Mouse (Mus musculus): Measurements from ENCODE around the gene Hoxd11.
A peak's percentile ranks its signal among the peaks of the same experiment; 100 is the strongest.

Hoxd11 gene

DNA sequence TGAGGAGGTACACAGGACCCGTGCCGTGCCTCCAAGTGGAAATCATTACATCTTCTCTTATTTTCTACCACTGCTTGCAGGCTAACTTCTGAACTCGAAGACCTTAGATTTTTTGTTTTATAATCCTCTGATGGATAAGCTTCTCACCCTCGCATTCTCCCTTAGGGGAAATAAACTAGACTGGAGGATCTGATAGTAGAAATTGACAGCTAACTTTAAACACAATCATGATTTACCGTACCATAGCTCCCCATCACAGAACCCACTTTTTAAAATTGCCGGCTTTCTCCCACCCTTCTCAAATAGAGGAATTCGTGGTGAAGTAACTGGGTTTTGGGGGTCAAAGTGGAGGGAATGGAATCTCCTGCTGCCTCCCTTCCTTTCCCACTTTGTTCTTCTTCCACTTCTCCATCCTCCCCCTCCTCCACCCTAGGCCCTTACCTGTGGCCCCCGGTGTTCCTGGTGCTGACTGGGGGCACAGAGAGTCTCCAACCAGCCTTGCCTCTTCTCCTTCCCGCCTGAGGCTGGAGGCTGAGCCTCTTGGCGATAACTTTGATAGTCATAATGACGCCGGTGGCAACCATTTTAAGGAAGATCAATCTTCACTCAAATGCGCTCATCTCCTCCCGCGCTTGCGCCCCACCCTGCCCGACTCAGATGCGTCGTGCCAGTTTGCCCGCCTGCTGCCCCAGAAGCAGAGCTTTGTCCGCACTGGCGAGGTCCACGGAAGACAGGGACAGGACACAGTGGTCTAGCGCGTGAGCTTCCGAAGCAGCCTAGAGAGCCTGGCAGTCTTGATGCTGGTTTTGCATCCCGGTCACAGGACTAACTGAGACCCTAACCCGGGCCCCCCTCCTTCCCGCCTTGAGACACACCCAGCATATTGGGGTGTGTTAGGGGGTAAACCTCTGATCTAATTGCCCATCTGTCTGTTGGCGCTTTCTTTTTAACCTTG lies 18.7 kb upstream of the Hoxd11 start:
- TF ChIP-seq NANOG (IDR thresholded peaks at IDR 0.05; ENCODE audit: borderline replicate concordance, low read length) (no peak), POU5F1 (IDR thresholded peaks at IDR 0.05; ENCODE audit: borderline replicate concordance, low read length) (no peak), CTCF (conservative IDR thresholded peaks at IDR 0.05; ENCODE audit: low read length) (no peak)
- H3K4me1 ChIP-seq (replicated peaks; ENCODE audit: low read depth, low read length): peaks cover 40% of the 10 kb centered on the region
- H3K4me3 ChIP-seq (replicated peaks; ENCODE audit: low read length): no peak overlapping the region
- H3K27me3 ChIP-seq (ENCODE audit: insufficient read depth, low read length): peaks cover 96% of the 10 kb centered on the region
- H3K9me3 ChIP-seq (ENCODE audit: low read length): no peaks in the 10 kb centered on the region
- H3K36me3 ChIP-seq (ENCODE audit: insufficient read depth, low read length): no peaks in the 10 kb centered on the region

DNA sequence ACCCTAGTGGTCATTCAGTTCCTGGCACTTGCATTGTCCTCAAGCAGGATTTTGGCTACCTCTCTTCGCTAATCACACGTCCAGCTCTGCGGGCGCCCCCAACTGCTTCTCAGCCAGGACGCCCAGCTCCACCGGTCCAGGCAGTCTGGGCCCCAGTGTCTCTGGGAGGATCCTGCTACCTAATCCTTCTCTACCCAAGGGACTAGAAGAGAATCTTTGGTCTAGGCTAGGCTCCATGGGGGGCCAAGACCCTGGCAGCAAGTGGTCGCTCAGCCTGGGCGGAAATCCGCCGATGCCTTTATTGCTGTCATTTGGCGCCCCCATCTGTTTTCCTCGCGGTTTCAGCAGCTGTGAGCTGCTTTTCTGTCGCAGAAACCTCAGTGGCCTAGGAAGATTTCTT lies 17.7 kb upstream of the Hoxd11 start:
- no peaks in the 10 kb centered on the region; the same call in 1 of the 2 replicates for H3K9me3 ChIP-seq (ENCODE audit: low read length)
- H3K4me1 ChIP-seq (replicated peaks; ENCODE audit: low read depth, low read length): peaks cover 36% of the 10 kb centered on the region
- H3K36me3 ChIP-seq (ENCODE audit: insufficient read depth, low read length): no peaks in the 10 kb centered on the region
- TF ChIP-seq CTCF (conservative IDR thresholded peaks at IDR 0.05; ENCODE audit: low read length): peak; percentile 13; the same call in 1 of the 2 replicates
- TF ChIP-seq POU5F1 (IDR thresholded peaks at IDR 0.05; ENCODE audit: borderline replicate concordance, low read length): no peak
- peaks cover 97% of the 10 kb centered on the region for H3K27me3 ChIP-seq (ENCODE audit: insufficient read depth, low read length)
- no peak overlapping the region for H3K4me3 ChIP-seq (replicated peaks; ENCODE audit: low read length)

DNA sequence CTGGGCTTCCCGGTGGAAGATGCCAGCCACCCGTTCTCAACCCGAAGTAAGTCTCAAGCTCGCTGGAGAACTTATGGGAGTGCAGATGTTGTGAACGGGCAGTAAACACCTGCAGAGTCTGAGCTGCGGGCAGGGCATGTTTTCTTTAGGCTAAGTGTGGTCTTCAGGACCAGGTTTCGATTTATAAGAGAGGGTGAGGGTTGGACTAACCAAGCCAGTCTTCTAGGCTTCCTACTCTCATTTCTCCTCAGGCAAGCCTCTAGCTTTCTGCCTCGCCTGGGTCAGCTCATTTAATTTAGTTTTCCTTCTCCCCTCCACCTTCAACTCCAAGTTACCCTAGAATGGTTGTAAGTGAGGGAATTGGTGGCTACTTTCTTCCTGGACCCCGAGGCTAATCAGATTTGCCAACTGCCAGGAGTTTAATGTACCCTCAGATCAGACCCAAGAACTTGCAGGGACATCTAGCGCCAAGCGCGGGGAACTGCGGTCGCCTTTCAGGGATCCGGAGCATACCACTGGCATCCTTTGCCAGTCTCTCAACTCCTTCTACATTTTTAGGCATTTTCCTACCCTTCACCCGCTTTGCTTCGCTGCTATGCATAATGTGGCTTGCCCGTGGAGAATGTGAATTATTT lies 15.9 kb upstream of the Hoxd11 start:
- TF ChIP-seq POU5F1 (IDR thresholded peaks at IDR 0.05; ENCODE audit: borderline replicate concordance, low read length) (no peak), CTCF (conservative IDR thresholded peaks at IDR 0.05; ENCODE audit: low read length) (peak; percentile 54), NANOG (IDR thresholded peaks at IDR 0.05; ENCODE audit: borderline replicate concordance, low read length) (no peak)
- Histone ChIP-seq H3K36me3 (ENCODE audit: insufficient read depth, low read length) (no peaks in the 10 kb centered on the region), H3K9me3 (ENCODE audit: low read length) (no peaks in the 10 kb centered on the region; the same call in 1 of the 2 replicates), H3K27me3 (ENCODE audit: insufficient read depth, low read length) (peaks cover 92% of the 10 kb centered on the region), H3K4me1 (replicated peaks; ENCODE audit: low read depth, low read length) (peaks cover 37% of the 10 kb centered on the region), H3K4me3 (replicated peaks; ENCODE audit: low read length) (no peak overlapping the region)

DNA sequence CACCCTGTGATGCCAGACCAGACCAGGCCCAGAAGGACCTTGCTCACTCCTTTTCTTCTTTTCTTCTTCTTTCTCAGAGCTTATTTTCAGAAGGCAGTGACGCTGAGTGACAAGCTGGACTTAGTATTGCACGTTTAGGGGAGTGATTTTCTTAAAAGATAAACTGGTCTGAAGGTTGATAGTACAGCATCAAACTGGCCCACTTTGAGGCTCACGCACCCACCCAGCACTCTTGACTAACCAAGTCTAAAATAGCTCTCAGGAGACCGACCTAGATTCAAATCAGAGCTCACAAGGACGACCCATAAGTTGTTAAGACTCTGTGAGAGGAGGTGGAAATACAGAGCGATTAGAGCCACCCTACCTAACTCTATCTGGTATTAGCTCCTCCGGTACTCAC lies 12.9 kb upstream of the Hoxd11 start:
- H3K4me1 ChIP-seq (replicated peaks; ENCODE audit: low read depth, low read length): peaks cover 28% of the 10 kb centered on the region

DNA sequence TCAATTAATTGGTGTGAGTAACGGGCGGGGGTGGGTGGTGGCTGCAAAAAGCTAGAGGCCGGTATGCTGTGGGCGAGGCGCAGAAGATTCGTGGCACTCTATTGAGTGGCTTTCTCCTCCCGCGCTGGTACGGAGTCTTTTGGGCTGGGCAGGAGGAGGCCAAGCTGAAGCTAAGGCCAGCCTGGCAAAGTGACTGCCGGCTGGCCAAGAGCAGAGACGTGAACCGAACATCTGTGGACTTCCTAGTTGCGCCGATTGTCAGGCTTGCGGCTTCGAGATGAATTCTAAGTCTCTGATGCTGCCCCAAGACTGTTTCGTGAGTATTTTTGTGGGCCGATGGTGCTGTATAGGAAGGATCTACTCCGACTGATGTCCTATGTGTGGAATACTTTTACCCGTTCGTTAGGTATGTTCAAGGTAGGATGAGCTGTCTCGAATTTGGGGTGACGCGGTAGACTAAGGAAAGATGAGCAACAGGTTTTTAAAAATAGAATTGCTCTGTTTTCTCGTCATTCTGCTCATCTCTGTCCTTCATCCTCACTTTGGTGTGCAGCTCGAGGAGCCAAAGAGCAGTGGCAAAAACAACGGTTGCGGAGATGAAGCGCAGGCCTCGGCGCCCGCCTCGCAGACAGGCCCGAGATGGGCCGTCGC lies 12.0 kb upstream of the Hoxd11 start:
- no peak for TF ChIP-seq POU5F1 (IDR thresholded peaks at IDR 0.05; ENCODE audit: borderline replicate concordance, low read length)
- no peak for TF ChIP-seq CTCF (conservative IDR thresholded peaks at IDR 0.05; ENCODE audit: low read length)
- no peak for TF ChIP-seq NANOG (IDR thresholded peaks at IDR 0.05; ENCODE audit: borderline replicate concordance, low read length)
- H3K27me3 ChIP-seq (ENCODE audit: insufficient read depth, low read length): peaks cover 91% of the 10 kb centered on the region
- H3K36me3 ChIP-seq (ENCODE audit: insufficient read depth, low read length): no peaks in the 10 kb centered on the region
- H3K4me3 ChIP-seq (replicated peaks; ENCODE audit: low read length): peak overlapping the region; percentile 26; the same call in 1 of the 2 replicates
- no peaks in the 10 kb centered on the region; the same call in 1 of the 2 replicates for H3K9me3 ChIP-seq (ENCODE audit: low read length)
- peaks cover 27% of the 10 kb centered on the region for H3K4me1 ChIP-seq (replicated peaks; ENCODE audit: low read depth, low read length)

More for the DNA sequence above, 12.9 kb upstream of the Hoxd11 start:
- Histone ChIP-seq H3K9me3 (ENCODE audit: low read length) (no peaks in the 10 kb centered on the region; the same call in 1 of the 2 replicates), H3K36me3 (ENCODE audit: insufficient read depth, low read length) (no peaks in the 10 kb centered on the region), H3K27me3 (ENCODE audit: insufficient read depth, low read length) (peaks cover 91% of the 10 kb centered on the region), H3K4me3 (replicated peaks; ENCODE audit: low read length) (no peak overlapping the region)
- TF ChIP-seq POU5F1 (IDR thresholded peaks at IDR 0.05; ENCODE audit: borderline replicate concordance, low read length) (no peak), NANOG (IDR thresholded peaks at IDR 0.05; ENCODE audit: borderline replicate concordance, low read length) (no peak), CTCF (conservative IDR thresholded peaks at IDR 0.05; ENCODE audit: low read length) (no peak)

DNA sequence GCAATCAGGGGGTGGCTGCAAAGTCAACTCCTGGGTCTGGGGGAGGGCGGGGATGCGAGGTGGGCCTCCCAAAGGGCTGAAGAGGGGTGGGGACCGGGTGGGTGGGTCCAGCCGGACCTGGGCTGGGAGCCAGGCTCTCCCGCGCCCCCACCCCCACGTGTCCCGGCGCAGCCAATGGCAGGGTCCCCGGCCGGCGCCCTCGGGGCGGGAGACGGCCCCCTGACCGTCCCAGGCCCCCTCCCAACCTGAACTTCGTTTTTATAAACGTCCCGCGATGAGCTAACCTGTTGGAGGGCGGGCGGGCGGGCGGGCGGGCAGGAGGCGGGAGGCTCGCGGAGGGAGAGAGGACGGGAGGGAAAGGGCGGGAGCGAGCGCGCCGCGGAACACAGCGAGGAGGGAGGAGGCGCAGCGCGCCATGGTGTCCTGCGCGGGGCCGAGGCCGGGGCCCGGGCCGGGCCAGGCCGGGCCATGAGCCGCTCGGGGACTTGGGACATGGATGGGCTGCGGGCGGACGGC lies 11.5 kb upstream of the Hoxd11 start, which contains the start of gene Hoxd13:
Gene Hoxd13, plus strand, starts transcription at position 469 of the 516 bp plus-strand sequence.
- no peak for TF ChIP-seq NANOG (IDR thresholded peaks at IDR 0.05; ENCODE audit: borderline replicate concordance, low read length)
- TF ChIP-seq CTCF (conservative IDR thresholded peaks at IDR 0.05; ENCODE audit: low read length): no peak
- no peak for TF ChIP-seq POU5F1 (IDR thresholded peaks at IDR 0.05; ENCODE audit: borderline replicate concordance, low read length)
- Histone ChIP-seq H3K9me3 (ENCODE audit: low read length) (no peaks in the 10 kb centered on the region; the same call in 1 of the 2 replicates), H3K4me1 (replicated peaks; ENCODE audit: low read depth, low read length) (peaks cover 33% of the 10 kb centered on the region), H3K4me3 (replicated peaks; ENCODE audit: low read length) (peak within 1 kb of the TSS; percentile 75), H3K27me3 (ENCODE audit: insufficient read depth, low read length) (peaks cover 92% of the 10 kb centered on the region), H3K36me3 (ENCODE audit: insufficient read depth, low read length) (no peaks in the 10 kb centered on the region)

DNA sequence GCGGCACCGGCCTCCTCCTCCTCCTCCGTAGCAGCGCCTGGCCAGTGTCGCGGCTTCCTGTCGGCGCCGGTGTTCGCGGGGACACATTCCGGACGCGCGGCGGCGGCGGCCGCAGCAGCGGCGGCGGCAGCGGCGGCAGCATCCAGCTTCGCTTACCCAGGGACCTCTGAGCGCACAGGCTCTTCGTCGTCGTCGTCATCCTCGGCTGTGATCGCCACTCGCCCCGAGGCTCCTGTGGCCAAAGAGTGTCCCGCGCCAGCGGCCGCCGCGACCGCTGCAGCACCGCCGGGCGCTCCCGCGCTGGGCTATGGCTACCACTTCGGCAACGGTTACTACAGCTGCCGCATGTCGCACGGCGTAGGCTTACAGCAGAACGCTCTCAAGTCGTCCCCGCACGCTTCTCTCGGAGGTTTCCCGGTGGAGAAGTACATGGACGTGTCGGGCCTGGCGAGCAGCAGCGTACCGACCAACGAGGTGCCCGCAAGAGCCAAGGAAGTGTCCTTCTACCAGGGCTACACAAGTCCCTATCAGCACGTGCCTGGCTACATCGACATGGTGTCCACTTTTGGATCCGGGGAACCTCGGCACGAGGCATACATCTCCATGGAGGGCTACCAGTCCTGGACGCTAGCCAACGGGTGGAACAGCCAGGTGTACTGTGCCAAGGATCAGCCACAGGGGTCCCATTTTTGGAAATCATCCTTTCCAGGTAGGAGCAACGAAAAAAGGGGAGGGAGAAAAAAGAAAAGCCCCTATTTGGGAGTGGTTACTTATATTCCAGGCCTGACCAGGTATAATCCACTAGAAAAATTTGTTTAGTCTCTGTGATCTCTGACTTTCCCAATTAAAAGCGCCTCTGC lies 10.8 kb upstream of the Hoxd11 start:
- peaks cover 33% of the 10 kb centered on the region for H3K4me1 ChIP-seq (replicated peaks; ENCODE audit: low read depth, low read length)
- TF ChIP-seq CTCF (conservative IDR thresholded peaks at IDR 0.05; ENCODE audit: low read length) (no peak), POU5F1 (IDR thresholded peaks at IDR 0.05; ENCODE audit: borderline replicate concordance, low read length) (no peak), NANOG (IDR thresholded peaks at IDR 0.05; ENCODE audit: borderline replicate concordance, low read length) (no peak)
- no peaks in the 10 kb centered on the region for H3K36me3 ChIP-seq (ENCODE audit: insufficient read depth, low read length)
- peaks cover 91% of the 10 kb centered on the region for H3K27me3 ChIP-seq (ENCODE audit: insufficient read depth, low read length)
- H3K4me3 ChIP-seq (replicated peaks; ENCODE audit: low read length): peak overlapping the region; percentile 75
- H3K9me3 ChIP-seq (ENCODE audit: low read length): peaks cover 5% of the 10 kb centered on the region

Data from E14TG2a.4 (cell line).